Mouse (Mus musculus) left cerebral cortex, postnatal 14 days (tissue): ENCODE measurements around the gene Shisa8. TPM values are rescaled to one million over a fixed set of nuclear protein-coding genes. Genes with fewer than 3 reads are reported as not detected.

ENCODE experiments used
- DNase-seq, 2 experiments: peaks; one replicate each; pipeline ENCODE4 v3.0.0; 2021 to 2022; ENCODE audit warnings: low spot score in 2 of 2, mixed read lengths in 1 of 2
- intact Hi-C: fragments of 180-260 bp; cut with DNase I; formaldehyde crosslinking; loops from one replicate; pipeline ENCODE4 v1.15.1; 2025
- microRNA-seq, 2 experiments: library from miRNA; unstranded; fragments of <30 nt; microRNA quantifications; one replicate each; pipeline ENCODE4 v1.2.0; 2022
- total RNA-seq, 2 experiments: library from RNA; stranded (reverse); gene quantifications; 2 replicates each; pipeline ENCODE4 v1.2.3; 2021

Gene Shisa8
- total RNA-seq, 2 experiments from 2014 or later: 4.1 to 4.7 TPM

DNA sequence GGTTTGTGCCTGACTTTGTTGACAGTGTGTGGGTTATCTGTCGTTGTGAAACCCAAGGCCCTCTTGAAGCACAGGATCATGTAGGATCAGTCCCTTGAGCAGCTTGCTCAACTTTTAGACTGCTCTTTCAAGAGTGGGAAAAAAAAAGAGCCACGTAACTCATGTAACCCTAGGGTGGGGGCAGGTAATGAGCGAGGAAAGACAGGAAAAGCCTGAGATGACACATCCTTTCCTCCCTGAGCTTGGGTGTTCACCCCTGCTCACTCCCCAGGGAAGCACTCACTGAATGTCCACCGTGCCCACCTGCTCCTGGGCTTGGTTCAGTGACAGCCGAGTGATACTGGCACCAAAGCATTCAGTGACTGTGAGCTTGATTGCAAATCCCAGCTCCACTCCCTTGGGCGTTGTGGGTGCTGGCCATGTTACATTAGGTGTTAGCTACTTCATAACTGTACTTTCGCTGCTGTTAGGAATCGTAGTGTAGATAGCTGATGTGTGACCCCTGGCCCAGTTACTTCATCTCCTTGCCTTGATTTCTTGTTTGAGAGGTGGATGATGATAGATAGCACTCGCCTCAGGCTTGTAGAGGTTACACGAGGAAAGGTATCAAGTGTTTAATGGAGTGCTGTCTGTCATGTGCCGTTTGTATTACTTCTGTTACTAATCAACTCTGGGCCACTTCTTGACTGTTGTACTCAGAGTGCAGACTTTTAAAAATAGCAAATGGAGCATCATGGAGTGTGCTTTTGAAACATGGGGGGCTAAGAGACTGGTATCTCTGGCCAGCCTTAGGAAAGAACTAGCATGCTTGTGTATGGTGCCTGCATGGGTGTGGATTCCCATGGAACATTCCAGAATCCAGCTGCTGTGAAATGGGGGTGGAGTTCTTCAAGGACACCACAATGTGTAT is 51.6 kb downstream of the Shisa8 start:
- intact Hi-C loops: no loop called here
- DNase-seq: no peak

- DNase-seq: no peak
- intact Hi-C loops: no loop called here
Observed at GRCm38 (mm10) chr15:82159471-82159870, 53.1 kb downstream of the Shisa8 start.

- intact Hi-C loops: no loop called here
- DNase-seq: no peak
Observed at GRCm38 (mm10) chr15:82158243-82159035, 54.2 kb downstream of the Shisa8 start.

DNA sequence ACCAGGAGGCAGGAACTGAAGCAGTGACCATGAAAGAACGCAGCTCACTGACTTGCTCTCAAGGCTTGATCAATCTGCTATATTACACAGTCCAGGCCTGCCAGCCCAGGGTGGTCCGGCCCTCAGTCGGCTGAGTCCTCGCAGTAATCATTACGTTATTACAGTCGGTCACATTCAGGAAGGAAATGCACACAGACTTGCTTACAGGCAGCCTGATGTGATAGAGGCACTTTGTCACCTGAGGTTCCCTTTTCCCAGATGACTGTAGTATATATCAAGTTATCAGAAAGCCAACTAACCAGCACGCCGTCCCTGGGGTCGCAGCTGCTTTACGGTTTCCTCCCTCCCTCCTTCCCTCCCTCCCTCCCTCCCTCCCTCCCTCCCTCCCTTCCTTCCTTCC is 55.7 kb downstream of the Shisa8 start:
- intact Hi-C loops: no loop called here

DNA sequence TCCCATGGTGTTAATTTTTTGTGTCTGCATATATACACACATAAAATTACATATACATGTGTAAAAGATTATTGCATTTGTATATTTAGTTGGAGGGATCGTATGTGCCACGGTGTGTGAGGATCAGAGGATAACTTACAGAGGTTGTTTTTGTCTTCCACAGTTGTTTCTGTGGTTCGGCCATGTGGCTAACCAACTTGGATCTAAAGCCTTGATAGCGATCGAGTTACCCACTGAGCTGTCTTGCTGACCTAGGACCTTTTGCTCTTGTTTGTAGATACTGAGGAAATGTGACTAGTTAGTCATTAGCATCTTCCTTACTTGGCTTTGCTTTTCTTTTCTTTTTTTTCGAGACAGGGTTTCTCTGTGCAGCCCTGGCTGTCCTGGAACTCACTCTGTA is 56.3 kb downstream of the Shisa8 start:
- intact Hi-C loops: no loop called here
- DNase-seq: no peak

More for the DNA sequence above, 55.7 kb downstream of the Shisa8 start:
- DNase-seq: no peak

Small RNA genes within 50 kb of the gene (microRNA-seq; reads per million reads assigned to microRNA genes)
- gene Mir33: 41.4 to 41.7 reads per million in 2 experiments

Other genes starting within 250 kb of the Shisa8 start
- gene 1700029P11Rik, start 232.3 kb downstream of the Shisa8 start, total RNA-seq: not detected
- 10 to 100 TPM; 18.7 to 23.9 TPM for gene Xrcc6, start 225.0 kb downstream of the Shisa8 start, total RNA-seq
- gene Desi1, start 179.0 kb downstream of the Shisa8 start, total RNA-seq: 100 to 1,000 TPM; 103 to 117 TPM
- gene Snu13, start 165.2 kb downstream of the Shisa8 start, total RNA-seq: 100 to 1,000 TPM in 1 of 2 experiments, 10 to 100 TPM in 1; 91.1 to 102 TPM
- not detected for gene 4930407I10Rik, start 153.7 kb downstream of the Shisa8 start, total RNA-seq
- under 1 TPM; 0.72 to 0.79 TPM for gene Mei1, start 142.8 kb downstream of the Shisa8 start, total RNA-seq
- gene Ccdc134, start 84.9 kb downstream of the Shisa8 start, total RNA-seq: 10 to 100 TPM; 10.1 to 12.9 TPM
- gene Srebf2, start 65.6 kb downstream of the Shisa8 start, total RNA-seq: 100 to 1,000 TPM; 173 to 195 TPM
- gene Tnfrsf13c, start 11.6 kb upstream of the Shisa8 start, total RNA-seq: under 1 TPM; 0.27 to 0.35 TPM
- 1 to 10 TPM; 3.3 to 5.0 TPM for gene Cenpm, start 31.9 kb upstream of the Shisa8 start, total RNA-seq
- gene 1500009C09Rik, start 39.6 kb upstream of the Shisa8 start, total RNA-seq: 100 to 1,000 TPM; 104 TPM
- 100 to 1,000 TPM; 428 to 442 TPM for gene Sept3, start 62.1 kb upstream of the Shisa8 start, total RNA-seq
- gene Wbp2nl, start 86.1 kb upstream of the Shisa8 start, total RNA-seq: not detected
- gene Naga, start 126.1 kb upstream of the Shisa8 start, total RNA-seq: 10 to 100 TPM; 35.7 to 37.8 TPM
- 1 to 10 TPM; 1.2 to 1.3 TPM for gene Pheta2, start 126.1 kb upstream of the Shisa8 start, total RNA-seq
- gene Smdt1, start 126.1 kb upstream of the Shisa8 start, total RNA-seq: 100 to 1,000 TPM; 130 to 131 TPM
- gene Ndufa6, start 141.5 kb upstream of the Shisa8 start, total RNA-seq: 100 to 1,000 TPM; 174 to 193 TPM
- 10 to 100 TPM; 20.9 to 21.9 TPM for gene Cyp2d22, start 167.4 kb upstream of the Shisa8 start, total RNA-seq
- gene Cyp2d11, start 181.2 kb upstream of the Shisa8 start, total RNA-seq: not detected
- gene Cyp2d10, start 194.4 kb upstream of the Shisa8 start, total RNA-seq: not detected
- gene Cyp2d9, start 220.6 kb upstream of the Shisa8 start, total RNA-seq: not detected